Mouse (Mus musculus) embryonic fibroblast, embryonic 13.5 days (primary cell): ENCODE measurements around the gene Eif4e3.

Experiments used
- CTCF ChIP-seq: IDR thresholded peaks from 2 replicates; pipeline ENCODE4 v1.5.1; 2011; ENCODE audit warnings: mild to moderate bottlenecking, control low read depth, low read length, moderate library complexity, borderline replicate concordance; ENCODE audit not compliant: insufficient read depth
- POLR2A ChIP-seq: IDR thresholded peaks from 2 replicates; pipeline ENCODE4 v1.6.1; 2011; ENCODE audit warnings: low read depth, mild to moderate bottlenecking, control low read depth, low read length, moderate library complexity

GRCm38 (mm10) chr6:99666318-99667171, at the start of gene Eif4e3, which contains the start of gene Gm20696:
- no peak for TF ChIP-seq CTCF
- TF ChIP-seq POLR2A = peak; percentile 73
